Mouse (Mus musculus): Measurements from ENCODE around the gene Kcnrg. TPM values are rescaled to one million over a fixed set of nuclear protein-coding genes. Genes with fewer than 3 reads are reported as not detected.
A peak's percentile ranks its signal among the peaks of the same experiment; 100 is the strongest.

The Kcnrg gene
- polyA plus RNA-seq, 1 experiment from 2014 or later, result 0.46 TPM

GRCm38 (mm10) chr14:61648685-61649504 lies 41.6 kb downstream of the Kcnrg start:
- H3K4me3 ChIP-seq (ENCODE audit: low read length), result peak overlapping the region; percentile 87
- no peaks in the 10 kb centered on the region for H3K4me1 ChIP-seq (ENCODE audit: control insufficient read depth, insufficient read depth, low read length)
- no peaks in the 10 kb centered on the region for H3K36me3 ChIP-seq (ENCODE audit: control insufficient read depth, insufficient read depth, low read length)
- 2% methylated on average over 62 of the region's 62 CpGs for WGBS
- peak overlapping the region; percentile 81 for H3K4me2 ChIP-seq (replicated peaks; ENCODE audit: low read depth, low read length)
- H3K27me3 ChIP-seq (ENCODE audit: control insufficient read depth, insufficient read depth, low read length), result no peaks in the 10 kb centered on the region
- H3K9me3 ChIP-seq (ENCODE audit: control insufficient read depth, low read length), result no peaks in the 10 kb centered on the region
- peak overlapping the region; percentile 98 for H3K27ac ChIP-seq (ENCODE audit: low read depth, low read length)
- ATAC-seq (ENCODE audit: low FRiP score, low TSS enrichment), result peak; percentile 94
- H3K9ac ChIP-seq (ENCODE audit: low read depth, low read length), result peak overlapping the region; percentile 96

GRCm38 (mm10) chr14:61650291-61650960 lies 43.2 kb downstream of the Kcnrg start:
- Histone ChIP-seq H3K36me3 (ENCODE audit: control insufficient read depth, insufficient read depth, low read length) (no peaks in the 10 kb centered on the region), H3K4me2 (replicated peaks; ENCODE audit: low read depth, low read length) (no peak overlapping the region), H3K27me3 (ENCODE audit: control insufficient read depth, insufficient read depth, low read length) (no peaks in the 10 kb centered on the region), H3K4me3 (ENCODE audit: low read length) (no peak overlapping the region), H3K9ac (ENCODE audit: low read depth, low read length) (no peak overlapping the region), H3K4me1 (ENCODE audit: control insufficient read depth, insufficient read depth, low read length) (no peaks in the 10 kb centered on the region), H3K27ac (ENCODE audit: low read depth, low read length) (no peak overlapping the region), H3K9me3 (ENCODE audit: control insufficient read depth, low read length) (no peaks in the 10 kb centered on the region)
- no peak for ATAC-seq (ENCODE audit: low FRiP score, low TSS enrichment)
- 45% methylated on average over 9 of the region's 9 CpGs for WGBS

GRCm38 (mm10) chr14:61656469-61656868 lies 49.2 kb downstream of the Kcnrg start:
- H3K9ac ChIP-seq (ENCODE audit: low read depth, low read length), result no peak overlapping the region

GRCm38 (mm10) chr14:61661496-61661895 lies 54.2 kb downstream of the Kcnrg start:
- Histone ChIP-seq H3K4me2 (replicated peaks; ENCODE audit: low read depth, low read length) (no peak overlapping the region), H3K4me1 (ENCODE audit: control insufficient read depth, insufficient read depth, low read length) (no peaks in the 10 kb centered on the region), H3K36me3 (ENCODE audit: control insufficient read depth, insufficient read depth, low read length) (no peaks in the 10 kb centered on the region), H3K4me3 (ENCODE audit: low read length) (no peak overlapping the region), H3K27me3 (ENCODE audit: control insufficient read depth, insufficient read depth, low read length) (no peaks in the 10 kb centered on the region), H3K9me3 (ENCODE audit: control insufficient read depth, low read length) (no peaks in the 10 kb centered on the region), H3K27ac (ENCODE audit: low read depth, low read length) (no peak overlapping the region), H3K9ac (ENCODE audit: low read depth, low read length) (no peak overlapping the region)
- ATAC-seq (ENCODE audit: low FRiP score, low TSS enrichment), result no peak
- WGBS, result 83% methylated on average over 1 of the region's 1 CpGs

More at GRCm38 (mm10) chr14:61656469-61656868, 49.2 kb downstream of the Kcnrg start:
- no peaks in the 10 kb centered on the region for H3K4me1 ChIP-seq (ENCODE audit: control insufficient read depth, insufficient read depth, low read length)
- no peak for ATAC-seq (ENCODE audit: low FRiP score, low TSS enrichment)
- H3K4me2 ChIP-seq (replicated peaks; ENCODE audit: low read depth, low read length), result no peak overlapping the region
- H3K36me3 ChIP-seq (ENCODE audit: control insufficient read depth, insufficient read depth, low read length), result no peaks in the 10 kb centered on the region
- no peaks in the 10 kb centered on the region for H3K27me3 ChIP-seq (ENCODE audit: control insufficient read depth, insufficient read depth, low read length)
- no peak overlapping the region for H3K27ac ChIP-seq (ENCODE audit: low read depth, low read length)
- H3K4me3 ChIP-seq (ENCODE audit: low read length), result no peak overlapping the region
- H3K9me3 ChIP-seq (ENCODE audit: control insufficient read depth, low read length), result no peaks in the 10 kb centered on the region
- whole genome bisulfite sequencing, result 64% methylated on average over 2 of the region's 2 CpGs

GRCm38 (mm10) chr14:61662307-61662706 lies 55.0 kb downstream of the Kcnrg start:
- H3K4me2 ChIP-seq (replicated peaks; ENCODE audit: low read depth, low read length), result no peak overlapping the region
- H3K9ac ChIP-seq (ENCODE audit: low read depth, low read length), result no peak overlapping the region
- H3K36me3 ChIP-seq (ENCODE audit: control insufficient read depth, insufficient read depth, low read length), result no peaks in the 10 kb centered on the region
- no peaks in the 10 kb centered on the region for H3K9me3 ChIP-seq (ENCODE audit: control insufficient read depth, low read length)
- no peaks in the 10 kb centered on the region for H3K4me1 ChIP-seq (ENCODE audit: control insufficient read depth, insufficient read depth, low read length)
- H3K4me3 ChIP-seq (ENCODE audit: low read length), result no peak overlapping the region
- WGBS, result 94% methylated on average over 8 of the region's 8 CpGs
- H3K27me3 ChIP-seq (ENCODE audit: control insufficient read depth, insufficient read depth, low read length), result no peaks in the 10 kb centered on the region
- no peak for ATAC-seq (ENCODE audit: low FRiP score, low TSS enrichment)
- H3K27ac ChIP-seq (ENCODE audit: low read depth, low read length), result no peak overlapping the region

MicroRNA genes within 50 kb of the gene (microRNA counts, 519-probe panel; counts per million panel counts)
- 8,642 counts per million, percentile 89 among the panel's probes with 10 or more counts for microRNA mmu-miR-15a
- microRNA mmu-miR-16, result 9,782 counts per million, percentile 97 among the panel's probes with 10 or more counts

Small RNA genes within 50 kb of the gene (microRNA-seq; reads per million reads assigned to microRNA genes)
- 3,551 reads per million, percentile 88 among the genes with 10 or more reads in this experiment for gene Mir15a
- gene Mir16-1, result 2,528 reads per million, percentile 86 among the genes with 10 or more reads in this experiment

Other genes starting within 250 kb of the Kcnrg start
- gene Ebpl, start 247.0 kb upstream of the Kcnrg start, polyA plus RNA-seq (2014; fragmentation: Nextera tagmentation; extraction: Ambion mirVana), result 10.3 and 13.0 TPM in 2 replicates
- 34.4 and 64.9 TPM in 2 replicates for gene Kpna3, start 167.6 kb upstream of the Kcnrg start, polyA plus RNA-seq (2014; fragmentation: Nextera tagmentation; extraction: Ambion mirVana)
- 23.3 and 24.0 TPM in 2 replicates for gene Spryd7, start 50.6 kb upstream of the Kcnrg start, polyA plus RNA-seq (2014; fragmentation: Nextera tagmentation; extraction: Ambion mirVana)
- 15.3 and 16.1 TPM in 2 replicates for gene Trim13, start 9.2 kb upstream of the Kcnrg start, polyA plus RNA-seq (2014; fragmentation: Nextera tagmentation; extraction: Ambion mirVana)